Mouse (Mus musculus) embryonic fibroblast, embryonic 13.5 days (primary cell): Measurements from ENCODE around the gene Dnajb2.

Experiments used
- CTCF ChIP-seq: IDR thresholded peaks from 2 replicates; pipeline ENCODE4 v1.5.1; 2011; ENCODE audit warnings: mild to moderate bottlenecking, control low read depth, low read length, moderate library complexity, borderline replicate concordance; ENCODE audit not compliant: insufficient read depth
- POLR2A ChIP-seq: IDR thresholded peaks from 2 replicates; pipeline ENCODE4 v1.6.1; 2011; ENCODE audit warnings: low read depth, mild to moderate bottlenecking, control low read depth, low read length, moderate library complexity

- TF ChIP-seq CTCF (no peak), POLR2A (no peak)
Observed at GRCm38 (mm10) chr1:75217893-75218226, 18.3 kb upstream of the Dnajb2 start.
